Mouse (Mus musculus): ENCODE data around the gene Idua.
A peak's percentile ranks its signal among the peaks of the same experiment; 100 is the strongest.

Gene Idua

GRCm38 (mm10) chr5:108680871-108681270 is 20.7 kb downstream of the Idua start:
- no peak for DNase-seq (ENCODE audit: low spot score in 2 of 2)

- DNase-seq (ENCODE audit: low spot score in 2 of 2) = no peak
These were observed 29.0 kb downstream of the Idua start for GRCm38 (mm10) chr5:108689091-108689490.

GRCm38 (mm10) chr5:108691152-108691551 is 31.0 kb downstream of the Idua start:
- DNase-seq (ENCODE audit: low spot score in 2 of 2) = no peak

- DNase-seq (ENCODE audit: low spot score in 2 of 2) = peak; percentile 44 to 73
These were observed 32.1 kb downstream of the Idua start, which contains the start of gene Fgfrl1 for GRCm38 (mm10) chr5:108692271-108692670. Gene Fgfrl1 (plus strand): TSS chr5:108692382.

GRCm38 (mm10) chr5:108693872-108694288 is 33.7 kb downstream of the Idua start:
- DNase-seq (ENCODE audit: low spot score in 2 of 2) = peak; percentile 81 to 90

- DNase-seq (ENCODE audit: low spot score in 2 of 2) = peak; percentile 18 to 19
These were observed 34.5 kb downstream of the Idua start for GRCm38 (mm10) chr5:108694352-108695261.

- DNase-seq (ENCODE audit: low spot score in 2 of 2) = no peak
These were observed 35.7 kb downstream of the Idua start for GRCm38 (mm10) chr5:108695861-108696260.

GRCm38 (mm10) chr5:108696542-108696941 is 36.4 kb downstream of the Idua start:
- DNase-seq (ENCODE audit: low spot score in 2 of 2) = no peak

GRCm38 (mm10) chr5:108697341-108697753 is 37.2 kb downstream of the Idua start:
- DNase-seq (ENCODE audit: low spot score in 2 of 2) = no peak

- DNase-seq (ENCODE audit: low spot score in 2 of 2) = no peak
These were observed 40.2 kb downstream of the Idua start for GRCm38 (mm10) chr5:108700346-108700745.

GRCm38 (mm10) chr5:108701341-108702021 is 41.4 kb downstream of the Idua start:
- no peak for DNase-seq (ENCODE audit: low spot score in 2 of 2)

- DNase-seq (ENCODE audit: low spot score in 2 of 2) = no peak
These were observed 43.9 kb downstream of the Idua start for GRCm38 (mm10) chr5:108703754-108704626.

- no peak for DNase-seq (ENCODE audit: low spot score in 2 of 2)
These were observed 47.6 kb downstream of the Idua start for GRCm38 (mm10) chr5:108707758-108708157.

- DNase-seq (ENCODE audit: low spot score in 2 of 2) = no peak
These were observed 48.3 kb downstream of the Idua start for GRCm38 (mm10) chr5:108708419-108708818.

GRCm38 (mm10) chr5:108708981-108709731 is 49.0 kb downstream of the Idua start:
- no peak for DNase-seq (ENCODE audit: low spot score in 2 of 2)

- no peak for DNase-seq (ENCODE audit: low spot score in 2 of 2)
These were observed 51.8 kb downstream of the Idua start for GRCm38 (mm10) chr5:108711968-108712367.

GRCm38 (mm10) chr5:108713096-108713495 is 53.0 kb downstream of the Idua start:
- DNase-seq (ENCODE audit: low spot score in 2 of 2) = no peak

GRCm38 (mm10) chr5:108713691-108714090 is 53.6 kb downstream of the Idua start:
- no peak for DNase-seq (ENCODE audit: low spot score in 2 of 2)

- no peak for DNase-seq (ENCODE audit: low spot score in 2 of 2)
These were observed 54.0 kb downstream of the Idua start for GRCm38 (mm10) chr5:108714149-108714548.

GRCm38 (mm10) chr5:108715974-108716373 is 55.8 kb downstream of the Idua start:
- no peak for DNase-seq (ENCODE audit: low spot score in 2 of 2)

- DNase-seq (ENCODE audit: low spot score in 2 of 2) = no peak
These were observed 57.9 kb downstream of the Idua start for GRCm38 (mm10) chr5:108718051-108718450.

All from thymus, postnatal 10 days (tissue).